Mouse (Mus musculus) ES-E14 (cell line): ENCODE data around the gene Ralb.

ENCODE experiments used
- CHD2 ChIP-seq: IDR thresholded peaks from 2 replicates; pipeline ENCODE4 v1.6.1; 2014; ENCODE audit warnings: mild to moderate bottlenecking, low read depth, low read length, inconsistent platforms
- MAFK ChIP-seq: IDR thresholded peaks from 2 replicates; pipeline ENCODE4 v1.6.1; 2014; ENCODE audit warnings: mild to moderate bottlenecking, low read depth, low read length, inconsistent platforms; ENCODE audit not compliant: insufficient read depth

DNA sequence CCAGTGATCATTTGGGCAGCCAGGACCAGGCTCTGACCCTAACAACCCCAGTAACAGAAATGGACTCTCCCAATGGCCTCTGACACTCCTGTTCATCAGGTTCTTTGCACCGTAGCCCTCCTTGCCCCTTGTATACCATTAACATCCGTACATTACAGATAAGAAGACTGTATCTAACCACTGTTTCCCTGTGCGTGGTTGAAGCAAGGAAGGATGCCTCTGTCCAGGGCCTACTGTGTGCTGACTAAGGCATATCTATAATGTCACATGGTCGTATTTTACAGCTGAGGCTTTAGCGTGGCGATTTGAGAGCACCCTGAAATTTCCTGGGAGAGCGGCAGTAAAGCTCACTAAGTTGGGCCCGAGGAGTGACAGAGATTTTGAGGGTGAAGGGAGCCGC, 5.8 kb upstream of the Ralb start:
- TF ChIP-seq MAFK (0 out of 2 replicates have a peak, but pooled peaks have one; percentile 19), CHD2 (no peak)
